Mouse (Mus musculus) bone marrow, adult 2 months (tissue): ENCODE results near the gene Ccr1.

Source experiments
- CTCF ChIP-seq: fragments of 200-500 bp; IDR thresholded peaks from 2 replicates; pipeline ENCODE4 v1.5.1; 2011; ENCODE audit warnings: low read length, control low read depth; ENCODE audit not compliant: control insufficient read depth, insufficient read depth
- POLR2A ChIP-seq: fragments of 200-500 bp; IDR thresholded peaks from 2 replicates; pipeline ENCODE4 v1.6.1; 2011; ENCODE audit warnings: low read depth, mild to moderate bottlenecking, control low read depth, low read length, borderline replicate concordance; ENCODE audit not compliant: control insufficient read depth

DNA sequence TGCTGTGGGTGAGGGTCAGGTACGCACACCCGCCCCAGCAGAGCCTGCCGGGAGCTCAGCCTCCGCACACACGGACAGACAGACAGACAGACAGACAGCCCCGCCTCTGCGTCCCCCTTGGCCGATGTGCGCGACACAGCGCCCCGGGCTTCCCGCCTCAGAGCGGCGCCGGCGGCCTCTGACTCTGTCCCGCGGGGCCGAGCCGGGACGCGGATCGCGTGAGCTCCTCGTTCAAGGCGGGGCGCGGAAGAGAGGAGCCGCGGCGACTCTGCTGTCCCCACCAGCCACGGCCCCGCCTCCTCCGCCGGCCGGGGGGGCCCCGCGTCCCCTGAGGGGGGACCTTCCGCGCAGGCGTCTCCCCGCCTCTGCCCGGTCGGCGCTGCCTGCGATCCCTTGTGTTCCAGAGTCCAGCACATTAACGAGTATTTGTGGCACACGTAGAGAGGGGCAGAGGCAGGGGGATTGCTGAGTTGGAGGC, 43.9 kb downstream of the Ccr1 start:
- TF ChIP-seq CTCF (no peak), POLR2A (peak; percentile 60; the same call in 1 of the 2 replicates)
